Mouse (Mus musculus) stomach, embryonic 16.5 days (tissue): ENCODE results near the gene Trim38. TPM values are rescaled to one million over a fixed set of nuclear protein-coding genes. Genes with fewer than 3 reads are reported as not detected.

Experiments used
- ATAC-seq: fragments of 200-750 bp; cut with Nextera tagmentation; 2 replicates; pipeline ENCODE4 v1.8.0; 2017; ENCODE audit warnings: moderate number of reproducible peaks, moderate TSS enrichment; ENCODE audit not compliant: insufficient read depth, low FRiP score
- H3K27ac ChIP-seq: fragments of 300-500 bp; sonication (generic); 2 replicates; pipeline ENCODE4 v1.5.1; 2014; ENCODE audit warnings: low read length
- H3K27me3 ChIP-seq: fragments of 300-500 bp; sonication (generic); 2 replicates; pipeline ENCODE4 v1.6.1; 2014; ENCODE audit warnings: low read length, control low read depth, mixed read lengths; ENCODE audit not compliant: control insufficient read depth, insufficient read depth
- H3K36me3 ChIP-seq: fragments of 300-500 bp; sonication (generic); 2 replicates; pipeline ENCODE4 v1.6.1; 2014; ENCODE audit warnings: low read length; ENCODE audit not compliant: control insufficient read depth, insufficient read depth
- H3K4me1 ChIP-seq: fragments of 300-500 bp; sonication (generic); 2 replicates; pipeline ENCODE4 v1.6.1; 2014; ENCODE audit warnings: low read length, control low read depth, mixed read lengths; ENCODE audit not compliant: control insufficient read depth, insufficient read depth
- H3K4me2 ChIP-seq: fragments of 300-500 bp; sonication (generic); 2 replicates; pipeline ENCODE4 v1.6.1; 2014; ENCODE audit warnings: low read depth, low read length, mixed read lengths
- H3K4me3 ChIP-seq: fragments of 300-500 bp; sonication (generic); replicated peaks from 2 replicates; pipeline ENCODE4 v1.5.1; 2014; ENCODE audit warnings: mild to moderate bottlenecking, low read length
- H3K9ac ChIP-seq: fragments of 300-500 bp; sonication (generic); 2 replicates; pipeline ENCODE4 v1.6.1; 2014; ENCODE audit warnings: low read length
- H3K9me3 ChIP-seq: fragments of 300-500 bp; sonication (generic); replicated peaks from 2 replicates; pipeline ENCODE4 v1.6.1; 2016; ENCODE audit warnings: low read length, control low read depth; ENCODE audit not compliant: control insufficient read depth
- WGBS: fragments of 180-500 bp; shearing (Covaris S2); extraction: QIAGEN DNeasy Blood & Tissue Kit; methylation state at CpG from one replicate; pipeline ENCODE4 v1.1.7; 2014; 5-methylcytosine and 5-hydroxymethylcytosine counted together
- polyA plus RNA-seq: library from polyadenylated mRNA; unstranded; fragments of >200 nt; fragmentation: Nextera tagmentation; extraction: Ambion mirVana; gene quantifications from 2 replicates; pipeline ENCODE4 v1.2.1, GENCODE M21; 2015

The Trim38 gene
- polyA plus RNA-seq, 1 experiment from 2014 or later = not detected

DNA sequence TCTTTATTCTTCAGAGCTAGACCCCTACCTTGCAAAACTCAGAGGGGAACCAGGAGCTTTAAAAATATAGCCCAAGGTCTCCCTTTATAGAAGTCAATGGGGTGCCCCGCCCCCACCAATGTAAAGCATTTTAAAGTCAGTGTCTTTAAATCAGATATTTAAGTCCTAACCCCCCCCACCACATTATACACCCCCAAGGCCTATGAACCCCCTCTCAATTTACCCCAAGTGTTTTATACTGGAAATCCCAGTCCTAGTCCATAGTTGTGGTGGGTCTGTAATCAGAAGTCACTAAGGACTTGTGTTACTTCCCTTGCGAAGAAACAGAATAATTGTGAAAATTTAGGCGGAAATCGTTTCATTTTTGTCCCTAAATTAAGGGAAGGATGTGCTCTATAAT is 31.7 kb upstream of the Trim38 start:
- 23% methylated on average over 4 of the region's 4 CpGs for WGBS
- Histone ChIP-seq H3K9me3 (no peaks in the 10 kb centered on the region), H3K36me3 (no peaks in the 10 kb centered on the region), H3K4me3 (peak overlapping the region; percentile 70), H3K4me2 (peak overlapping the region; percentile 39), H3K4me1 (peaks cover 13% of the 10 kb centered on the region; the same call in 1 of the 2 replicates), H3K27me3 (no peaks in the 10 kb centered on the region), H3K9ac (peak overlapping the region; percentile 58), H3K27ac (peak overlapping the region; percentile 99)
- no peak for ATAC-seq

DNA sequence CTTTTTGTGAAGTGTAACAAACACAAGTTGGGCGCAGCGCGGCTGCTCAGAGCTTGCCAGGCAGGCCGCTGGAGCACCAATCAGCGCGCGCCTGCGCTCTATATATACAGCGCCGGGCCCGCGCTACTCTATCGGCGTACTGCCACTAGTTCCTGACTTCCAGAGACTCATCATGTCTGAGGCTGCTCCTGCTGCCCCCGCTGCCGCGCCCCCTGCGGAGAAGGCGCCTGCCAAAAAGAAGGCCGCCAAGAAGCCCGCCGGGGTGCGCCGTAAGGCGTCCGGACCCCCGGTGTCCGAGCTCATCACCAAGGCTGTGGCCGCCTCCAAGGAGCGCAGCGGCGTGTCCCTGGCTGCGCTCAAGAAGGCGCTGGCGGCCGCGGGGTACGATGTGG is 31.0 kb upstream of the Trim38 start, which contains the start of gene Hist1h1c:
Hist1h1c (plus strand) TSS at position 132 of the 392 bp plus-strand sequence.
- H3K4me1 ChIP-seq = peaks cover 13% of the 10 kb centered on the region; the same call in 1 of the 2 replicates
- H3K27ac ChIP-seq = peak within 1 kb of the TSS; percentile 99
- H3K27me3 ChIP-seq = no peaks in the 10 kb centered on the region
- peak within 1 kb of the TSS; percentile 91 for H3K4me2 ChIP-seq
- no peaks in the 10 kb centered on the region for H3K36me3 ChIP-seq
- peak; percentile 92 for ATAC-seq
- under 1% methylated on average over 32 of the region's 38 CpGs for WGBS
- peak within 1 kb of the TSS; percentile 70 for H3K4me3 ChIP-seq
- no peaks in the 10 kb centered on the region for H3K9me3 ChIP-seq
- H3K9ac ChIP-seq = peak within 1 kb of the TSS; percentile 85

DNA sequence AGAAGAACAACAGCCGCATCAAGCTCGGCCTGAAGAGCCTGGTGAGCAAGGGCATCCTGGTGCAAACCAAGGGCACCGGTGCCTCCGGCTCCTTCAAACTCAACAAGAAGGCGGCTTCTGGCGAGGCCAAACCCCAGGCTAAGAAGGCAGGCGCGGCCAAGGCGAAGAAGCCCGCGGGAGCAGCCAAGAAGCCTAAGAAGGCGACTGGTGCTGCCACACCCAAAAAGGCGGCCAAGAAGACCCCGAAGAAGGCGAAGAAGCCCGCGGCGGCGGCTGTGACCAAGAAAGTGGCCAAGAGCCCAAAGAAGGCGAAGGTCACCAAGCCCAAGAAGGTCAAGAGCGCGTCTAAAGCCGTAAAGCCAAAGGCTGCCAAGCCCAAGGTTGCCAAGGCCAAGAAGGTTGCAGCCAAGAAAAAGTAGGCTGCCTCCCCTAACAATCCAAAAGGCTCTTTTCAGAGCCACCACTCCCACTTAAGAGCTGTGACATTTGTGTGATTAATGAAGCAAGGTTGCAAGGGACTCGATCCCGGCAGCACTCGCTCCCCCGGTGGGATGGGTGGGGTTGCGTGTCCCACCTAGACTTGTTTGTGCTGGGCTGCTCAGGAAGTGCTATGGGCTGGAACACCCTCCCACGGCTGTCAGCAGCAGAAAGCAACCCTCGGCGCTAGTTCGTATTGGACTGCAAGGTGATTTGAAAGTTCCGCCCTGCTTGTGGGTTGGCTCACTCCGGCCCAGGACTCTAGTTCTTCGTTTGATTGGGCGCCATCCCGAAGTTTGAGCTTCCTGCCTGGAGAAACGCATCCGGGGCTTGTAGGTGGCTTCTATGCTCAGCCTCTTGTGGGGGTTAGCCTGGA is 30.4 kb upstream of the Trim38 start:
- H3K27ac ChIP-seq = peak overlapping the region; percentile 99
- peaks cover 17% of the 10 kb centered on the region; the same call in 1 of the 2 replicates for H3K4me1 ChIP-seq
- no peaks in the 10 kb centered on the region for H3K36me3 ChIP-seq
- H3K9me3 ChIP-seq = no peaks in the 10 kb centered on the region
- peak; percentile 93 for ATAC-seq
- under 1% methylated on average over 39 of the region's 39 CpGs for WGBS
- H3K4me2 ChIP-seq = peak overlapping the region; percentile 91
- H3K27me3 ChIP-seq = no peaks in the 10 kb centered on the region
- H3K9ac ChIP-seq = peak overlapping the region; percentile 85
- peak overlapping the region; percentile 70 for H3K4me3 ChIP-seq

DNA sequence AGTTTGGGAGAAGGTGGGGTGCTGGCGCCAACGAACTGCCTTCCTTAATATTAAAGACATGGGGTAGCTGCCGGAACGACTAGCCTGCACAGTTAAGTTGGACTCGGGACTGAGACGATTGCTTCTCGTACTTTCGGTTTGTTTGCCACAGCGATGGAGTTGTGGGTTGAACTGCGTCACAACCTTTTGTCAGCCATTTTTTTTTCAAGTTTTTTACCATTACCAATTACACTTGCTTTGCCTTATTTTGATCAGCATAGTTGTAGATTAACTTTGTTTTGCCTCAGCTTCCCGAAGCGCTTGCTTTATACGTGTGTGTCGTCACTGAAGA is 29.8 kb upstream of the Trim38 start:
- no peaks in the 10 kb centered on the region for H3K27me3 ChIP-seq
- H3K4me1 ChIP-seq = peaks cover 21% of the 10 kb centered on the region; the same call in 1 of the 2 replicates
- H3K9me3 ChIP-seq = no peaks in the 10 kb centered on the region
- H3K4me3 ChIP-seq = peak overlapping the region; percentile 70
- WGBS = under 1% methylated on average over 14 of the region's 14 CpGs
- peak overlapping the region; percentile 85 for H3K9ac ChIP-seq
- H3K36me3 ChIP-seq = no peaks in the 10 kb centered on the region
- H3K27ac ChIP-seq = peak overlapping the region; percentile 99
- ATAC-seq = no peak; the same call in 1 of the 2 replicates
- peak overlapping the region; percentile 91 for H3K4me2 ChIP-seq

GRCm38 (mm10) chr13:23740256-23740840 is 29.4 kb upstream of the Trim38 start:
- Histone ChIP-seq H3K4me1 (peaks cover 21% of the 10 kb centered on the region; the same call in 1 of the 2 replicates), H3K9me3 (no peaks in the 10 kb centered on the region), H3K36me3 (no peaks in the 10 kb centered on the region), H3K4me2 (peak overlapping the region; percentile 91), H3K9ac (peak overlapping the region; percentile 85), H3K27ac (peak overlapping the region; percentile 99), H3K4me3 (peak overlapping the region; percentile 70), H3K27me3 (no peaks in the 10 kb centered on the region)
- WGBS = 18% methylated on average over 13 of the region's 13 CpGs
- no peak for ATAC-seq

DNA sequence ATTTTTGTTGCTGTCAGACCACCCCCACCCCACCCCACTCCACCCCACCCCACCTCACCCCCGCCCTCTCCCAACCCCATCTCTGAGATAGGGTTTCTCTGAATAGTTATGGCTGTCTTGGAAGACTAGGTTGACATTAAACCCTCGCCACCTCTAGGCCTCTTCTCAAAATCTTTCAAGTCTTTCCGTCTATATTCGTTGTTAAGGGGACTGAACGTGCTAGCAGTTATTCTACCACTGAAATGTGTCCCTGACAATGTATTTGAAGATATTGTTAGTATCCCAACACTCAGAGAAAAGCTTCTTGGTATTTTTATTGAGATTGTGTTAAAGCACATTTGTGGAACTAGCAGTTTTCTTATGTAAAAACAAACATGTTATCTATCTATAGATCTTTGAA is 28.8 kb upstream of the Trim38 start:
- no peak for ATAC-seq
- Histone ChIP-seq H3K27me3 (no peaks in the 10 kb centered on the region), H3K4me3 (peak overlapping the region; percentile 70), H3K27ac (peak overlapping the region; percentile 99; the same call in 1 of the 2 replicates), H3K9me3 (no peaks in the 10 kb centered on the region), H3K4me1 (peaks cover 21% of the 10 kb centered on the region; the same call in 1 of the 2 replicates), H3K9ac (no peak overlapping the region), H3K36me3 (no peaks in the 10 kb centered on the region), H3K4me2 (peak overlapping the region; percentile 91)
- 48% methylated on average over 5 of the region's 5 CpGs for WGBS

DNA sequence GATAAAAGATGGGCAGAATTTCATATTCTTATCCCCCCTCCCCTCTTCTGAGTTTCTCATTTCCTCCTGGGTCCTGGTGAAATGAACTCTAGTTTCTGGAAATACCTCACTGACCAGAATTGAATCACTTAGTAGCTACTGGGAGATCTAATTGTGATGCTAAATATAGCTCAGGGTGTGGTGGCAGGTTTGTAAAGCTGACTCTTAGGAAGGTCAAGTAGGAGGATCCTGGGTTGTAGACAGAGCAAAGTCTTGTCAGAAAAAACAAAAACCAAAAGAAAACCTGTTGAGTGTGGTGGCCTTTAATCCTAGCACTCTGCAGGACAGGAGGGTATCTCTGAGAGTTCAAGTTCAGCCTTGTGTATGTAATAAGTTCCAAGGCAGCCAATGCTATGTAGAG is 27.7 kb upstream of the Trim38 start:
- H3K4me1 ChIP-seq = peaks cover 21% of the 10 kb centered on the region; the same call in 1 of the 2 replicates
- no peak overlapping the region for H3K4me3 ChIP-seq
- ATAC-seq = no peak
- no peak overlapping the region for H3K9ac ChIP-seq
- no peaks in the 10 kb centered on the region for H3K9me3 ChIP-seq
- no peak overlapping the region for H3K27ac ChIP-seq
- H3K36me3 ChIP-seq = no peaks in the 10 kb centered on the region
- no peaks in the 10 kb centered on the region for H3K27me3 ChIP-seq
- no peak overlapping the region for H3K4me2 ChIP-seq

DNA sequence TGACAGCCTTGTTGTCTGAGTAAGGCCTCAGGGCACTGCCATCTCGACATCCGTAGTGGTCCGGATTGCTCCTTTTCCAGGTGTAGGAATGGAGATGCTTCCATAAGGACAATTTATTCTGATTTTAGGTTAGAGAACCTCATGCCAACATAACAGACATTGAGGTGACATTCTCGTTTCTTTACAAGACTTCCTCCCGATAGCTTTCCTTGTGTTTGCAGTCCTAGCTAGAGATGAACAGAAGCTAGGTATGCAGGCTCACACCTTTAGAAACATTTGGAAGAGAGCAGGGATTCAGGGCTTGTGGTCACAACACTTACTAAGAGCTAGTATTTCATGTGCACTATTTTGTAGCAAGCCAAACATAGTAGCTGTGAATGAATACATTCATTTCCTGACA is 26.5 kb upstream of the Trim38 start:
- WGBS = 86% methylated on average over 5 of the region's 5 CpGs
- no peak overlapping the region for H3K27ac ChIP-seq
- no peak overlapping the region for H3K9ac ChIP-seq
- H3K4me3 ChIP-seq = no peak overlapping the region
- no peaks in the 10 kb centered on the region for H3K27me3 ChIP-seq
- no peaks in the 10 kb centered on the region for H3K36me3 ChIP-seq
- no peaks in the 10 kb centered on the region for H3K9me3 ChIP-seq
- ATAC-seq = no peak
- H3K4me2 ChIP-seq = no peak overlapping the region
- H3K4me1 ChIP-seq = peaks cover 32% of the 10 kb centered on the region

- no peak for ATAC-seq
- Histone ChIP-seq H3K27ac (no peak overlapping the region), H3K4me2 (peak overlapping the region; percentile 59), H3K9me3 (no peaks in the 10 kb centered on the region), H3K4me1 (peaks cover 32% of the 10 kb centered on the region), H3K9ac (no peak overlapping the region), H3K27me3 (no peaks in the 10 kb centered on the region), H3K4me3 (peak overlapping the region; percentile 49), H3K36me3 (no peaks in the 10 kb centered on the region)
- 27% methylated on average over 4 of the region's 4 CpGs for WGBS
These were observed 25.8 kb upstream of the Trim38 start for GRCm38 (mm10) chr13:23743963-23744362.
